Mouse (Mus musculus) forebrain, embryonic 10.5 days (tissue): ENCODE results near the gene Gm42715. TPM values are rescaled to one million over a fixed set of nuclear protein-coding genes. Genes with fewer than 3 reads are reported as not detected.
A peak's percentile ranks its signal among the peaks of the same experiment; 100 is the strongest.

ENCODE experiments used
- DNase-seq: peaks from one replicate; pipeline ENCODE4 v3.0.0-alpha.2; 2017; ENCODE audit warnings: low spot score; ENCODE audit errors: extremely low spot score
- H3K27ac ChIP-seq: fragments of 300-500 bp; sonication (generic); 2 replicates; pipeline ENCODE4 v1.5.1; 2016; ENCODE audit warnings: mild to moderate bottlenecking
- H3K27me3 ChIP-seq: fragments of 300-500 bp; sonication (generic); 2 replicates; pipeline ENCODE4 v1.6.1; 2016; ENCODE audit warnings: mild to moderate bottlenecking; ENCODE audit not compliant: poor library complexity, severe bottlenecking
- H3K36me3 ChIP-seq: fragments of 300-500 bp; sonication (generic); replicated peaks from 2 replicates; pipeline ENCODE4 v1.6.1; 2016; ENCODE audit warnings: mild to moderate bottlenecking, moderate library complexity
- H3K4me1 ChIP-seq: fragments of 300-500 bp; sonication (generic); 2 replicates; pipeline ENCODE4 v1.6.1; 2016
- H3K4me3 ChIP-seq: fragments of 300-500 bp; sonication (generic); 2 replicates; pipeline ENCODE4 v1.5.1; 2016; ENCODE audit warnings: mild to moderate bottlenecking, moderate library complexity
- H3K9me3 ChIP-seq: fragments of 300-500 bp; sonication (generic); 2 replicates; pipeline ENCODE4 v1.6.1; 2016; ENCODE audit warnings: mild to moderate bottlenecking, moderate library complexity
- WGBS: fragments of 180-500 bp; shearing (Covaris S2); methylation state at CpG from one replicate; pipeline ENCODE4 v1.1.7; 2016; 5-methylcytosine and 5-hydroxymethylcytosine counted together
- polyA plus RNA-seq: library from polyadenylated mRNA; unstranded; fragments of >200 nt; fragmentation: Nextera tagmentation; extraction: Ambion mirVana; gene quantifications from 2 replicates; pipeline ENCODE4 v1.2.1, GENCODE M21; 2016

Gene Gm42715
- polyA plus RNA-seq: 15.9 and 18.4 TPM in 2 replicates

DNA sequence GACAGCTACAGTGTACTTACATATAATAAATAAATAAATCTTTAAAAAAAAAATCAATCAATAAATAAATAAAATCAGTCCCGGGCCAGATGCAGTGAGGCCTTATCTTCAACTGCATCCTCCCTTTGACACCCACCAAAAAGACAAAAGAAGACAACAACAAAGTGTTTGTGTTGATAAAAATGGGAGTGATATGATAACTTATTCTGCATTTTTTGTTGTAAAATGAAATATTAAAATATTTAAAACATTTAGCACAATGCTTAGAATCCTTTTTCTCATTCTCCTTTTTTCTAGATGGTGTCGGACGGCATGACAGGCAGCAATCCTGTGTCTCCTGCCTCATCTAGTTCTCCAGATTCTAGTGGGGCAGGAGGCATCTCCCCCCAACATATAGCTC lies at the start of gene Gm42715:
Gene Gm42715 (plus strand): TSS at position 301 of the 400 bp plus-strand sequence.
- Histone ChIP-seq H3K4me1 (no peaks in the 10 kb centered on the region), H3K9me3 (no peaks in the 10 kb centered on the region), H3K36me3 (peaks cover 100% of the 10 kb centered on the region), H3K27me3 (no peaks in the 10 kb centered on the region), H3K27ac (no peak within 1 kb of the TSS), H3K4me3 (no peak within 1 kb of the TSS)
- 90% methylated on average over 3 of the region's 3 CpGs for WGBS
- DNase-seq: no peak

DNA sequence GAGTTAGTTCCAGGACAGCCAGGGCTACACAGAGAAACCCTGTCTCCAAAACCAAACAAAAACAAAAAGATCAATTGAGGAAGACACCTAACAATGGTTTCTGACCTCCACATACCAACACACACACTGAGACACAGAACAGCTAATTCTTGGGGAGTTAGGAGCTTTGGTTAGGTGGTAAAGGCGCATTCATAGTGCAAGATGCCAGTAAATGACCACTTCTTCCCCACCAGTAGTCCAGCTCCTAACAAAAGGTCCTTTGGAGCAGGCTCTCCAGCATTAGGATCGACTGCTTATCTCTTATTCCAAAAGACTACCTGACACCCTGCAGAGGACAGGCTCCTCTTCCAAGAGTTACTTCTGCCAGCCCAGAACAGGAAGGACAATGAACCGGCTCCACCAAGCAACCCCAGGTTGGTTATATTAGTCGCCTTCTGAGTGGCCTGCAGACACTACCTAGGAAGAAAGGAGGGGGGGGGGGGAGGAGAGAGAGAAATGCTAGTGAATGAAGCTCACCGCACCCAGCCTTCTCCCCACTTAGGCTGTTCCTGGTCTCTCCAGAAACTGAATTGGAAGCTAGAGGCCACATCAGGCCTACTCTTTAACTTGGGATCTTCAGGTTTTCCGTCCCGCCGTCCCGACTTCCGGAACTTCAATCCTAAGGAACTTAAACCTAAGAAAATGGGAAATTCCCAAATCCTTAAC lies 49.2 kb upstream of the Gm42715 start:
- Histone ChIP-seq H3K4me3 (peak overlapping the region; percentile 95), H3K4me1 (peaks cover 28% of the 10 kb centered on the region), H3K27ac (peak overlapping the region; percentile 97), H3K36me3 (peaks cover 70% of the 10 kb centered on the region), H3K9me3 (peaks cover 7% of the 10 kb centered on the region; the same call in 1 of the 2 replicates), H3K27me3 (no peaks in the 10 kb centered on the region)
- 10% methylated on average over 10 of the region's 10 CpGs for WGBS
- DNase-seq: peak; percentile 50

DNA sequence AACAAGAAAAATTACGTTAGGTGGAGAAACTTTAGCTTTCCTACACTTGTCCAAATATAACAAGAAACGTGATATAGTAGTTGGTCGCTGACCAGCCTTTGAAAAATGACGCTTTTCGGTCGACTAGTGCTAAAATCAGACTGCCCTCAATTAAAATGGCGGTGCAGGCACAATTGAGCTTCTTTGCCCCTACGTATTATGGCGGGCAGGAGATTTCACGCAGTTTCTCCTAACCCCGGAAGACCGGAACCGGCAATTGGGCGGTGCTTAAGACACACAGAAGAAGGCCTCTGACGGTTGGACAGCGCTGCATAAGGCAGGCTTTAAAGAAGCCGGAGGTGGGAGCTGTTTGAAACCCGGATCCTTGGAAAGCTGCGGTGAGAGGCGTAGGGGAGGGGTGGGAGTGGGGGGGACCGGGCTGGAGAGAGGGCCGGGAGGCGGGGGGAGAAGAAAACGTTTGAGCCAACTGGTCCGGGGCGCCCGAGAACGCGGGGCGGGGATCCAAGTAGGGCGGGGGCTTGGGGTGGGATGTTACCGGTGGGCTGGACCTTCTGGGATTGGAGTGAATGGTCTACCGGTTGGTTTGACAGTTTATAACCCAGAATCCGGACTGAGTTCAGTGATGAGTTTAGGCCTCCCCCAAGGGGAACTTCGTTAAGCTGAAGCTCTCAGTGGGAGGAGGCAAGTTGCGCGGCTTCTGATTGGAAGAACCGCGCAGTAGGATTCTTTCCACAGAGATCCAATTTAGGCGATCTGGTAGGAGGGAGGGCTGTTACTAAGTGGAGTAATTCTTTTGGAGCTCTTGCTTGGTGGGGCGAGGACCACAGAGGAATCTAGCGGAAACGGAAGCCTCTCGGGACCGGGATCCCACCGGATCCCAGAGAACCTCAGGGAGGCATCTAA lies 48.4 kb upstream of the Gm42715 start:
- DNase-seq: peak; percentile 94
- H3K4me1 ChIP-seq: peaks cover 28% of the 10 kb centered on the region
- WGBS: under 1% methylated on average over 45 of the region's 46 CpGs
- peak overlapping the region; percentile 97 for H3K27ac ChIP-seq
- H3K4me3 ChIP-seq: peak overlapping the region; percentile 95
- no peaks in the 10 kb centered on the region for H3K27me3 ChIP-seq
- H3K36me3 ChIP-seq: peaks cover 70% of the 10 kb centered on the region
- H3K9me3 ChIP-seq: peaks cover 7% of the 10 kb centered on the region; the same call in 1 of the 2 replicates

DNA sequence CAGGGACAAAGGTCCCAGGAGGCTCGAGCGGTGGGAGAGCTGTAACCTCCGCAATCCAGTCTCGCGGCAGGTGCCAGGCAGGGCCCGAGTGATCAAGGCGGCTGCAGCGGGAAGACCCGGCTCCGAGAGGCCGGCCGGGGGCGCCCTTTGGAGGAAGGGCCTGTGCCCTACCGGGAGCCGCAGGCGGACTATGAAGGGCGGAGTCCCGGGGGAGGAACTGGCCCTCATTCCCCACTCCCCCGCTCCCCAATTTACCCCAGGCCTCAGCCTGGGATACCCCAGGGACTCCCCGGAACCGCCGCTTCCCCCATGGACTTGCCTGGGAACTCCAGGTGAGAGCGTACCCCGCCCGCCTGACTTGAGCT lies 47.8 kb upstream of the Gm42715 start:
- Histone ChIP-seq H3K27me3 (no peaks in the 10 kb centered on the region), H3K4me3 (peak overlapping the region; percentile 95), H3K27ac (peak overlapping the region; percentile 97), H3K36me3 (peaks cover 70% of the 10 kb centered on the region), H3K9me3 (peaks cover 5% of the 10 kb centered on the region; the same call in 1 of the 2 replicates), H3K4me1 (peaks cover 32% of the 10 kb centered on the region)
- no peak for DNase-seq
- under 1% methylated on average over 25 of the region's 25 CpGs for WGBS

DNA sequence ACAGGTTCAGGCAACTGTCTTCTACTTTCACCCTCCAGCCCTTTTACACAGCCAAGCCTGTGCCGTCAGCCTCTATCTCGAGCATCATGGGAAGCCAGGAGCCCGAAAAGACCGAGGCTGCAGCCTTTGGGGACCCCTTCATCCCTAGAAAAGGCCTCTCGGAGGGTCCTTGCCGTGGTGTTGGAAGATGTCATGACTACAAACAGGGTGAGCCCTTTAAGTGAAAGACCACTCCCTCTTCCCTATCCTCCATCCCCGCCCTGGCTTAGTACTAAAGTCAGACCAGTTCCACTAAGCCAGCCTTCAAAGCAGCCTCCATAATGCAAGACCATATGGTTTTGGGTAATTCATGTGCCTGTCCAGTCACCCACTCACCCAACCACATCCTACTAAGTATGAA lies 47.3 kb upstream of the Gm42715 start:
- Histone ChIP-seq H3K27ac (peak overlapping the region; percentile 97), H3K36me3 (peaks cover 70% of the 10 kb centered on the region), H3K4me3 (peak overlapping the region; percentile 95), H3K27me3 (no peaks in the 10 kb centered on the region), H3K4me1 (peaks cover 36% of the 10 kb centered on the region), H3K9me3 (peaks cover 5% of the 10 kb centered on the region; the same call in 1 of the 2 replicates)
- no peak for DNase-seq
- 3% methylated on average over 7 of the region's 7 CpGs for WGBS

DNA sequence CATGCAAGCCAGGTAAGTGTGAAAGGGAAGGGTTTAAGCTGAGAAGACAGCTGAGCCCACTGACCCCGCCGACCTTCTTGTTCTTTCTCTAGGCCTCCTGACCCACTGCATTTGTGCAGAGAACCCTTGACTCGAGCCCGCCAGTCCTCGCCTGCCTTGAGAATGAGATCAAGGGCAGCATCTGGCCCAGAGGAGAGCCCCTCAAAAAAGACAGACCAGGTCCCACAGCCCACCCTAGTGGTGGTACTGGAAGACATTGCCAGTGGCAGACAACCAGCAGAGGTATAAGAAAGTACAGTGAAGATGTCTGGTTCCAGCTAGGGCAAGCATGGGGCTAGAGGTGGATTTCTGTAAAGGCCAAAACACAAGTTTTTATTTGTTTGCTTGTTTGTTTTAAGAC lies 45.7 kb upstream of the Gm42715 start:
- no peak for DNase-seq
- WGBS: 88% methylated on average over 5 of the region's 5 CpGs
- no peaks in the 10 kb centered on the region for H3K27me3 ChIP-seq
- peak overlapping the region; percentile 18; the same call in 1 of the 2 replicates for H3K4me3 ChIP-seq
- peaks cover 44% of the 10 kb centered on the region for H3K4me1 ChIP-seq
- H3K36me3 ChIP-seq: peaks cover 57% of the 10 kb centered on the region
- H3K27ac ChIP-seq: no peak overlapping the region
- H3K9me3 ChIP-seq: no peaks in the 10 kb centered on the region; the same call in 1 of the 2 replicates

DNA sequence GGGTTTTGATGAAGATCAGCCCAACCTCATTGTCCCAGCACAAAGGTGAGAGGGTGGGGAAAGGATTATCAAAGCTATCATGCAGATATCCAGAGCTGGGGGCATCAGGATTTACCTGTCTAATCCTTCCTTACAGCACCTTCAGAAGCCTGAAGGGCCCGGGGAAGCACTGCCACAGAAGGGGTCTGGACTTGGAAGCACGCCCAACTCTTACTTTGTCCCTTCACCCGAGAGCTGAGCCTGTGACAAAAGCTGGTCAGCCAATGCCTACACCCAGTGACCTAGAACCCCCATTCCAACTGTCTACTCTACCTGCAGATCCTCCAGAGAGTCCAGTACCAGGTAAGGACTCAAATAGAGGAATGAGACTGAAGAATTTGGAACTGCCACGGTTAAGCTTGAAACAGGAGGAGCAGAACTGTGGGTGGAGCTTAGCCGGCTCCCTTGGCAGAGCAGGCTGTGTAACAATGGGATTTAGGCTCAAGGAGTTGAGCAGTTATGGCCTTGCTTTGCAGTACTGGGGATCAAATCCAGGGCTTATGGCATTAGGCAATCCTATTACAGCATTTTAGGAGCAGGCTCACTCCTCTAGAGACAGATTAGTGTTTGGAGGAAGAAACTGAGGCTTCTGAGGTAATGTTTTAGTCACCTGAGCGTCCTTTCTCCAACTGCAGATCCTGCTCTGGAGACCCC lies 44.9 kb upstream of the Gm42715 start:
- Histone ChIP-seq H3K27me3 (no peaks in the 10 kb centered on the region), H3K4me1 (peaks cover 44% of the 10 kb centered on the region), H3K9me3 (no peaks in the 10 kb centered on the region), H3K4me3 (no peak overlapping the region), H3K36me3 (peaks cover 49% of the 10 kb centered on the region), H3K27ac (no peak overlapping the region)
- WGBS: 88% methylated on average over 6 of the region's 6 CpGs
- no peak for DNase-seq

DNA sequence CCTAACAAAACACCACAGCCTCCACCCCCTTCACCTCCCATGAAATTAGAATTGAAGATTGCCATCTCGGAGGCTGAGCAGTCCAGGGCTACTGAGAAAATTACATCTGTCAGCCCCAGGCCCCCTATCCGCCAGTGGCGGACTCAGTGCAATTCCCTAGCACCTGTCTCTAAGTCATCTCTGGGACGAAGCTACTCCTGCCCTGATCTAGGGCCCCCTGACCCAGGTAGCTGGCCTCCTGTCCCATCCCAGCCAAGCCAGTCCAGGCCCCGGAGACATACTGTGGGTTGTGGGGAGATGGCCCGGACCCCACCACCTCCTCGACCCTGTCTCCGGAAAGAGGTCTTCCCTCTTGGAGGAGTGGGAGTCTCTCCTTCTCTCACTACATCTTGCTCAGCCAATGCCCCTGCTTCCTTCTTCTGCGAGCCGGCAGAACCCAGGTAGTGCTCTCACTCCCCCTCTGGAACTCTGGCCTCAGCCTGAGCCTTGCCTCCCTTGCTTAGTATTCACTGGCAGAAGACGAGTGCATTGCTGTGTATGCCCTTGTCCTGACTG lies 44.1 kb upstream of the Gm42715 start:
- H3K27ac ChIP-seq: no peak overlapping the region
- peaks cover 52% of the 10 kb centered on the region for H3K36me3 ChIP-seq
- H3K4me3 ChIP-seq: 0 out of 2 replicates have a peak overlapping the region, but pooled peaks have one; percentile 11
- peaks cover 45% of the 10 kb centered on the region for H3K4me1 ChIP-seq
- no peaks in the 10 kb centered on the region for H3K9me3 ChIP-seq
- DNase-seq: no peak
- H3K27me3 ChIP-seq: no peaks in the 10 kb centered on the region
- 93% methylated on average over 11 of the region's 11 CpGs for WGBS

DNA sequence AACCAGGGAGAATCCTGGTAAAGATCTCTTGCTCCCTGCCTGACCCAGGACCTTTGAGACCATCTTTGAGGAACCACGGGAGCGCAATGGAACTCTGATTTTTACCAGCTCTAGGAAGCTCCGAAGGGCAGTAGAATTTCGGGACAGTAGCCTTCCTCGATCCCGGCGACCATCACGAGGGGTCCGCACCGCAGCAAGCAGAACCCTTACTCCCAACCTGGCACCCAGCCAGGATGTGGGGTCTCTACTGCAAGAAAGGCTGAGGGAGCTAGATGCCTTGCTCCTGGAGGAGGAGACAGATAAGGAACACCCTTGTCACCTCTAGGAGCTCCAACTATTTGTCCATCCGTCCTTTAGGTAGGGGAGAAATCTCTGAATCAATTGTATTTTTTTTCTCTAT lies 43.0 kb upstream of the Gm42715 start:
- H3K27me3 ChIP-seq: no peaks in the 10 kb centered on the region
- no peak for DNase-seq
- peaks cover 62% of the 10 kb centered on the region for H3K36me3 ChIP-seq
- no peaks in the 10 kb centered on the region for H3K9me3 ChIP-seq
- 96% methylated on average over 11 of the region's 11 CpGs for WGBS
- H3K27ac ChIP-seq: no peak overlapping the region
- H3K4me1 ChIP-seq: peaks cover 53% of the 10 kb centered on the region
- H3K4me3 ChIP-seq: no peak overlapping the region; the same call in 1 of the 2 replicates

DNA sequence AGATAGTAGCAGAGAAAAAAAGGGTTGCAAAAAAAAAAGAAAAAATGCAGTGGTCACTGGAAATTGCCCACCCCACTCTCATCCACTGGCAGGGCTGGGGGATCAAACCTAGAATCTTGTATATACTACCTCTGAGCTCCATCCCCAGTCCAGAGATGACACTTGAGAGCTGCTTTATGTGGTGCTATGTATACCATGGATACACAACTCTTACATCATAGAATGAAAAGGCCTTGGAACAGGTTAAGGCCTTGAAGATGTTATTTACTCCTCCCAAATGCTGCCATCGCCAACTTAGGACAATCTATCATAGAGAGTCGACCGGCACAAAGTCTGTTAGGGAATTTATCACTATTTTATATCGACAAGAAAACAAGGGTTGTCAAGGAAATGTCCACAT lies 42.5 kb upstream of the Gm42715 start:
- Histone ChIP-seq H3K36me3 (peaks cover 67% of the 10 kb centered on the region), H3K27ac (no peak overlapping the region)

DNA sequence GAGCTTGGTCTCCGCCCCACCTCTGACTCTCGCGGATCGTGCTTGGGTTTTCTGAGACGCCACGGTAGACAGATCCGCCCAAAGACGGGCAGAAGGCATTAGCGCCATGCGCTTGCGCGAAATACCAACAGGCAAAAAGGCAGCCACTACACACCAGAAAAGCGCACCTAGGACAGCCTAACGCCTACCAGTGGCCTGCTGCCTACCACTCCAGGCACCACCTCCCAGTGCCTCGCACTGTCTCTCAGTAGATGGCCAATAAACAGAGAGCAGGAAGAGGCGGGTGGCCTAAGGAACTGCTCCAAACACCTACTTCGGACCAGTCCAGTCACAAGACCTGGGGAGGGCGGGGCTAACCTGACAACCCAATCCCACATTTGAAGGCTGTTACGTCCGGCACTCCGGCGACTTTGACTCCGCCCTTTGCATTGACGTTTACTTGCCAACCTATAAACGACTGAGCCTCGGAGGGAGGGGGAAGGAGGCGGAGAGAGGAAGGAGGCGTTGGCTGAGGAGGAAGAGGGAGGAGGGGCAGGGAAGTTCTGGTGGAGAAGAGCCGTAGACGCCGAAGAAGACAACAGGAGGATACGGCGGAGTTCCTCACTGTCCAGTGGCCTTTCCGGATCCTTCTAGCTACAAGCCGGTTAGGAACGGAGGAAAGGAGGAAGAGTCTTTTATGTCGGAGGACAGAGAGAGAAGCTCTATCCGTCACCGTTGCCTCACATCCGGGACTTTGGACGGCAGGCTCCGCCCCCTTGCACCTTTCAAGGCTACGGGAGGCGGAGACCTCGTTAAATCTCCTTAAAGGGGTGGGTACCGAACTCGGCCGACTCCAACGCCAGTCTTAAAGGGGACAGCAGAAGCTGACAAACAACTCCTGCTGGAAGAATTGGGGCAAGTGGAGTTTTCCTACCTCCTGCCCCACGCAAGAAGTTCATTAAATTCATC lies 41.4 kb upstream of the Gm42715 start:
- no peaks in the 10 kb centered on the region for H3K9me3 ChIP-seq
- no peaks in the 10 kb centered on the region for H3K27me3 ChIP-seq
- peaks cover 39% of the 10 kb centered on the region for H3K4me1 ChIP-seq
- H3K36me3 ChIP-seq: peaks cover 74% of the 10 kb centered on the region
- peak overlapping the region; percentile 100 for H3K4me3 ChIP-seq
- peak; percentile 99 for DNase-seq
- under 1% methylated on average over 50 of the region's 50 CpGs for WGBS
- peak overlapping the region; percentile 94 for H3K27ac ChIP-seq

More for the DNA sequence above, 42.5 kb upstream of the Gm42715 start:
- WGBS: 83% methylated on average over 4 of the region's 4 CpGs
- DNase-seq: no peak
- no peaks in the 10 kb centered on the region for H3K27me3 ChIP-seq
- H3K4me3 ChIP-seq: peak overlapping the region; percentile 100
- no peaks in the 10 kb centered on the region for H3K9me3 ChIP-seq
- H3K4me1 ChIP-seq: peaks cover 48% of the 10 kb centered on the region
